Mouse (Mus musculus) frontal cortex, adult 2 months (tissue): ENCODE data around the gene Kif27. TPM values are rescaled to one million over a fixed set of nuclear protein-coding genes. Genes with fewer than 3 reads are reported as not detected.
A peak's percentile ranks its signal among the peaks of the same experiment; 100 is the strongest.
"Not testable (repeated sequence)": the region's sequence is repeated elsewhere in the genome, so short reads cannot be mapped to it uniquely, and the experiment has no call there.

Experiments used
- DNase-seq, 2 experiments: peaks; one replicate each; pipeline ENCODE4 v3.0.0; 2022; ENCODE audit warnings: low spot score in 1 of 2; ENCODE audit errors: extremely low spot score in 1 of 2
- polyA plus RNA-seq: library from polyadenylated mRNA; depleted of rRNA; stranded (reverse); fragments of >200 nt; gene quantifications from 2 replicates; pipeline ENCODE4 v1.2.3, GENCODE M21; 2012; rRNA removed

Gene Kif27
- polyA plus RNA-seq, result 1.5 and 1.7 TPM in 2 replicates

- peak; percentile 7 to 58 for DNase-seq
Measured at GRCm38 (mm10) chr13:58358629-58359303, at the start of gene Kif27. Kif27 (minus strand) TSS chr13:58359122.

DNA sequence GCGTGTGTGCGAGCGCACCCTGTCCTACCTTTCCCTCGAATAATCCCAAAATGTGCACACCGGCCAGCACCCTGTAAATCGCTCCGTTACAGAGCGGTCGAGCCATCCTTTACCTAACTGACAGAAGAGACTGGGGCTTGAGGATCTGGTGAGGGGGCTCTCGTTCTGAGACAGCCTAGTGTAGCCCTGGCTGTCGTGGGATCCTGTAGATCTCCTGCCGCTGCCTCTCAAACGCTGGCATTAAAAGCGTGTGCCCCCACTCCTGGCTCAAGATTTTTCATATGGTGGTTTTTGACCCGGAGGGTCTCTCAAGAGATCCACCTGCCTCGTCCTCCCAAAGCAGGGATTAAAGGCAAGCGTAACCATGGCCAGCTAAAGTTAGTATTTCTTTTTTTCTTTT is 44.3 kb upstream of the Kif27 start, which contains the start of gene Hnrnpk:
TSS of gene Hnrnpk (minus strand) at position 101 of the 400 bp plus-strand sequence.
- not testable (repeated sequence) for DNase-seq

DNA sequence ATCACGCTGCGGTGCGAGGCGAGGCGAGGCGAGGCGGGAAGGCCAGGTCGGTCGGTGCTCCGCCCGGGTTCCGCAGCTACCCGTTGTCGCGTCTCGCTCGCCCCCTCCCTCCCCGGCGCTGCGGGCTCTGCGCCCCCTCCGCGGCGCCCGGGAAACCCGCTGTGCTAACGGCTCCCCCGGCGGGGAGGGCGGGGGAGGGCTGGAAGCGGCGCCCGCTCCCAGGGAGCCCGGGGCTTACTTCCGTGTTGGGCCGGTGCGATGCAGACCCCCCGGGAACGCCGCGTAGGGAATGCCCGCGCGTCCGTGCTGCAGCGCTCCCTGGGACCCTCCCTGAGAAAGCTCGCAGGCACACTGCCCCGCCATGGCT is 43.8 kb upstream of the Kif27 start:
- no peak for DNase-seq

GRCm38 (mm10) chr13:58402003-58402743 is 43.3 kb upstream of the Kif27 start, which contains the start of gene Rmi1:
Rmi1 (plus strand) TSS chr13:58402248.
- DNase-seq, result peak; percentile 90 to 97

GRCm38 (mm10) chr13:58401135-58402002 is 42.4 kb upstream of the Kif27 start:
- DNase-seq, result peak; percentile 23 to 73

DNA sequence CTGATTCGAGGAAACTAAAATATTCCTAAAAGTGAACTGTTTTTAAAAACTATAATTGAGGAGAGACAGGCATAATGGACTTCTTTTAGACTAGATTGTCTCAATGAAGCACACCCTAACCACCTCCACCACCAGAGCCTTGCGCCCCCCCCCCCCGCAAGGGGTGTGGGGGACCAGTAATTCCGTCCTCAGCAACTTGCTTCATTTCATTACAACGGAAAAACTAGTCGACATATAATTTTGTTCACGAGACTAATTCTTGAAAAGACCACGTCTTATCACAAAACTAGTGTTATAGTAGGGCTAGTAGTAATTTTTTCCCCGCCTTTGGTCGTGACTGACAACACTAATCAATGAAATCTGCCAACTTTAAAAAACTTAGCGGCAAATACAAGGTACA is 41.7 kb upstream of the Kif27 start:
- DNase-seq, result no peak

DNA sequence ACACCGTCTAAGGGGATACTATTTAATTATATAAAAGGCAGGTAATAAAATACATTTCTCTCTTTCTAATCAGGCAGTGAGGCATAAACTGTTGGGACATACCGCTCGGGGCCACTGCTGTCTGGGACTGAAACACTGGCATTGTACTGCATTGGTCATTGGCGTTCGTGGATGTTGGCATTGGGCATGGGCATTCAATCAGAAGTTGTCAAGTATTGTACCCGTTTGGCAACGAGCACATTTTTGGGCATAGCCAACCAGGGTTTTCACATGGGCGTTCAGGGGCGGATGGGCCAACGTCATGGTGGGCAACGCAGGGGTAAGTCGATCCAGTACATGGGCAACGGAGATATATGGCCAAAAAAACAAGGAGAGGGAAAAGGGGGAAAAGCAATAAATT is 38.7 kb upstream of the Kif27 start:
- no peak for DNase-seq

GRCm38 (mm10) chr13:58394392-58394791 is 35.5 kb upstream of the Kif27 start:
- not testable (repeated sequence) for DNase-seq

GRCm38 (mm10) chr13:58389324-58389951 is 30.5 kb upstream of the Kif27 start:
- DNase-seq, result no peak

- no peak for DNase-seq
Measured at GRCm38 (mm10) chr13:58388379-58388778, 29.5 kb upstream of the Kif27 start.

DNA sequence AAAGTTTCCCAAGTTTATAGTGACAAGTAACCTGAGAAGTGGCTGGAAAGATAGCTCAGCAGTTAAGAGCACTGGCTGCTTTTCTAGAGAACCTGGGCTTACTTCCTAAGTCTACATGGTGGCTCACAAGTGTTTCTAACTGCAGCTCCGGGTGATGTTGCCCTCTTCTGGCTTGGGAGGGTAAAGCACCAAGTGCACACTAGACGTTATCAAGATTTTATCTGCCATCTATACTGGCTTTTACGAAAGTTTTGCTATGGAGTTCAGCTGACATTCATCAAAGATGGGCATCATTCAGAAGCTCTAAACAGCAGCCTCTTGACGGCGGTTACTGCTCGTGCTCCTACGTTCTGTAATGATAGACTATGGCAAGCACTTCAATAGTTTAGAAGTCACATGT is 29.0 kb upstream of the Kif27 start:
- peak; percentile 26 to 83 for DNase-seq

DNA sequence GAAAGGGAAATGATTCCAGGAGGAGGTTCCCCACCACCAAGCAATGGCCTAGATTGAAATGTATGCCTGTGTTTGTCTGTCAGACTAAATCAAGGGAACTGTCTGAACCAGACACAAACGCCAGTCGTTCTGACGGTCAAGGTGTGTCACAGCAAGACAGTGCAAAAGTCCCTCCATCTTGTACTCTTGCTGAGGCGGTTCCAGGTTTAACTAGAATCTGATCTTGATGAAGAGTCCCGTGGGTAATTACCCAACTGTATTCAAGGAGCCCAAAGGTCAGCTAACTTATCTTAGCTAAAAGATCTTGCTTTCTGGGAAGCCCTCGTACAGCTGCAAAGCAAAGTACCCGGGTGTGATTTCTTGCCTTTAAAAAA is 26.6 kb upstream of the Kif27 start:
- no peak for DNase-seq

GRCm38 (mm10) chr13:58384779-58385546 is 26.0 kb upstream of the Kif27 start, which contains the start of gene 2210016F16Rik:
2210016F16Rik (minus strand) TSS chr13:58385225.
- DNase-seq, result peak; percentile 7 to 36

- no peak for DNase-seq
Measured at GRCm38 (mm10) chr13:58384371-58384770, 25.4 kb upstream of the Kif27 start.

- DNase-seq, result no peak
Measured at GRCm38 (mm10) chr13:58373153-58373470, 14.2 kb upstream of the Kif27 start.

- DNase-seq, result no peak
Measured at GRCm38 (mm10) chr13:58372278-58373152, 13.6 kb upstream of the Kif27 start.

GRCm38 (mm10) chr13:58368835-58369234 is 9.9 kb upstream of the Kif27 start:
- no peak for DNase-seq

- DNase-seq, result no peak
Measured at GRCm38 (mm10) chr13:58367641-58368040, 8.7 kb upstream of the Kif27 start.

GRCm38 (mm10) chr13:58366373-58366772 is 7.5 kb upstream of the Kif27 start:
- no peak for DNase-seq
